Mouse (Mus musculus) ES-E14 (cell line): Measurements from ENCODE around the gene Scfd2. TPM values are rescaled to one million over a fixed set of nuclear protein-coding genes. Genes with fewer than 3 reads are reported as not detected.

ENCODE experiments used
- DNase-seq: peaks from one replicate; pipeline ENCODE4 v3.0.0-alpha.2; 2013; ENCODE audit warnings: low read depth, low spot score
- H3K27ac ChIP-seq: 2 replicates; pipeline ENCODE4 v1.5.1; 2012; ENCODE audit warnings: low read depth, mild to moderate bottlenecking, low read length, moderate library complexity, mixed read lengths; ENCODE audit not compliant: poor library complexity, insufficient read depth, severe bottlenecking
- H3K36me3 ChIP-seq: 2 replicates; pipeline ENCODE4 v1.6.1; 2012; ENCODE audit warnings: mild to moderate bottlenecking, low read length, moderate library complexity, mixed read lengths; ENCODE audit not compliant: control insufficient read depth, poor library complexity, insufficient read depth, severe bottlenecking
- H3K4me1 ChIP-seq, 2 experiments: fragments of 150-350 bp in 1 of 2; sonication (generic) in 1 of 2; 2 replicates each; pipeline ENCODE4 v1.6.1; 2012; ENCODE audit warnings: low read length in 2 of 2, mild to moderate bottlenecking in 1 of 2, mixed read lengths in 1 of 2; ENCODE audit not compliant: control insufficient read depth in 2 of 2, insufficient read depth in 2 of 2, poor library complexity in 1 of 2
- H3K4me3 ChIP-seq, 2 experiments: fragments of 150-350 bp in 1 of 2; sonication (generic) in 1 of 2; 2 replicates each; pipeline ENCODE4 v1.5.1; 2012; ENCODE audit warnings: low read length in 2 of 2, low read depth in 1 of 2, mild to moderate bottlenecking in 1 of 2, mixed read lengths in 1 of 2; ENCODE audit not compliant: insufficient read depth in 1 of 2, poor library complexity in 1 of 2, severe bottlenecking in 1 of 2
- H3K9ac ChIP-seq: 2 replicates; pipeline ENCODE4 v1.6.1; 2012; ENCODE audit warnings: low read depth, mild to moderate bottlenecking, low read length, mixed read lengths; ENCODE audit not compliant: poor library complexity, insufficient read depth, severe bottlenecking
- H3K9me3 ChIP-seq: fragments of 150-350 bp; sonication (generic); 2 replicates; pipeline ENCODE4 v1.6.1; 2012; ENCODE audit warnings: low read depth, mild to moderate bottlenecking, low read length; ENCODE audit not compliant: control insufficient read depth, insufficient read depth
- CHD2 ChIP-seq: IDR thresholded peaks from 2 replicates; pipeline ENCODE4 v1.6.1; 2014; ENCODE audit warnings: mild to moderate bottlenecking, low read depth, low read length, inconsistent platforms
- HCFC1 ChIP-seq: IDR thresholded peaks from 2 replicates; pipeline ENCODE4 v1.6.1; 2012; ENCODE audit warnings: low read length, inconsistent platforms, borderline replicate concordance; ENCODE audit not compliant: insufficient read depth
- MAFK ChIP-seq: IDR thresholded peaks from 2 replicates; pipeline ENCODE4 v1.6.1; 2014; ENCODE audit warnings: mild to moderate bottlenecking, low read depth, low read length, inconsistent platforms; ENCODE audit not compliant: insufficient read depth
- ZC3H11A ChIP-seq: IDR thresholded peaks from 2 replicates; pipeline ENCODE4 v1.6.1; 2012; ENCODE audit warnings: low read depth, mild to moderate bottlenecking, inconsistent platforms, low read length, borderline replicate concordance
- ZNF384 ChIP-seq: IDR thresholded peaks from 2 replicates; pipeline ENCODE4 v1.6.1; 2012; ENCODE audit warnings: low read depth, low read length, inconsistent platforms
- in situ Hi-C, 2 experiments: fragments of 600-800 bp; cut with MboI; formaldehyde crosslinking; loops; one replicate each; pipeline ENCODE4 v1.15.1; 2025; ENCODE audit warnings: low sequenced_read_pairs in 2 of 2, inconsistent platforms in 1 of 2; ENCODE audit not compliant: unreplicated experiment in 2 of 2
- total RNA-seq: library from RNA; depleted of rRNA; stranded (reverse); fragments of 300-350 nt; gene quantifications from 2 replicates; pipeline ENCODE4 v1.2.3, GENCODE M21; 2012

The Scfd2 gene
- total RNA-seq, 1 experiment = 25.8 TPM

GRCm38 (mm10) chr5:74273313-74273712, 258.2 kb downstream of the Scfd2 start:
- H3K9me3 ChIP-seq = no peaks in the 10 kb centered on the region
- no peak overlapping the region for H3K9ac ChIP-seq
- in situ Hi-C loops = no loop called here
- DNase-seq = no peak
- no peak overlapping the region for H3K27ac ChIP-seq
- H3K4me3 ChIP-seq = no peak overlapping the region
- TF ChIP-seq ZC3H11A (no peak), HCFC1 (no peak), MAFK (no peak), ZNF384 (no peak), CHD2 (no peak)
- no peaks in the 10 kb centered on the region for H3K4me1 ChIP-seq
- no peaks in the 10 kb centered on the region for H3K36me3 ChIP-seq

DNA sequence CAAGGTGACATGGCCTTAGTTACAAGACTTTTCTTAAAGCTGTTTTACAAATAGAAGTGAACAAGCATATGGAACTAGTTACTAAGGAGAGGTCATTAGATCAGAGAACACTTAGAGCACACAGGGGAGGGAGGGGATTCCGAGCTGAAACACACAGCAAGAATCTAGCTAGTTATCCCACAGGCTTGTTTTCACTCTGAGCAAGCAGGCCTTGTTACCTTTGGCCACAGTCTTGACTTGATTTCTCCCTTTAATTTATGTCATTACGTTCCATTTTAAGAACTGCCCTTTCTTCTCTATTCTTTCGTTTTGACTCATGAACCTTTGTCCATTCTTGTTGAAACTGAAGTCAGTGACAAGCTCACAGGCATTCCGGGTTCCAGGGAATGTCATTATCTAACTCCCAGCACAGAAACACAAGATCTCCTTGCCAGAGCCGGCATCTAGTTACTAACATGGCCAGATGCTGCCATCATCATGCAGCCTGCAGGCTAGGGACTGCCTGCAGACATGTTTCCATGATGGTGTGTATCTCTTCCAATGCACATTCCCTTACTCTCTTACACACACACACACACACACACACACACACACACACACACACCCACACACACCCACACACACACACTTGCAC, 263.7 kb downstream of the Scfd2 start:
- TF ChIP-seq MAFK = no peak
- TF ChIP-seq CHD2 = no peak
- no peak for TF ChIP-seq HCFC1
- TF ChIP-seq ZNF384 = no peak
- no peak for TF ChIP-seq ZC3H11A
- Histone ChIP-seq H3K9ac (no peak overlapping the region), H3K27ac (no peak overlapping the region), H3K9me3 (no peaks in the 10 kb centered on the region), H3K4me3 (no peak overlapping the region), H3K4me1 (peaks cover 0 to 6% of the 10 kb centered on the region in 2 experiments; a peak in 1 of 4 replicates), H3K36me3 (no peaks in the 10 kb centered on the region)
- no peak for DNase-seq
- in situ Hi-C loops = no loop called here

- no peak for DNase-seq
- H3K4me3 ChIP-seq = no peak overlapping the region
Observed at GRCm38 (mm10) chr5:74267196-74267595, 264.4 kb downstream of the Scfd2 start.

GRCm38 (mm10) chr5:74266476-74266819, 265.1 kb downstream of the Scfd2 start:
- TF ChIP-seq ZC3H11A = no peak
- no peak for TF ChIP-seq HCFC1
- TF ChIP-seq MAFK = no peak
- no peak for TF ChIP-seq CHD2
- TF ChIP-seq ZNF384 = no peak
- H3K4me1 ChIP-seq = peaks cover 0 to 6% of the 10 kb centered on the region in 2 experiments; a peak in 1 of 4 replicates
- H3K36me3 ChIP-seq = no peaks in the 10 kb centered on the region
- no peak overlapping the region for H3K27ac ChIP-seq
- in situ Hi-C loops = no loop called here
- no peaks in the 10 kb centered on the region for H3K9me3 ChIP-seq
- DNase-seq = no peak
- no peak overlapping the region for H3K4me3 ChIP-seq
- no peak overlapping the region for H3K9ac ChIP-seq

More at GRCm38 (mm10) chr5:74267196-74267595, 264.4 kb downstream of the Scfd2 start:
- Histone ChIP-seq H3K27ac (no peak overlapping the region), H3K9ac (no peak overlapping the region), H3K36me3 (no peaks in the 10 kb centered on the region), H3K9me3 (no peaks in the 10 kb centered on the region), H3K4me1 (peaks cover 0 to 6% of the 10 kb centered on the region in 2 experiments; a peak in 1 of 4 replicates)
- in situ Hi-C loops = no loop called here
- TF ChIP-seq ZC3H11A (no peak), CHD2 (no peak), HCFC1 (no peak), MAFK (no peak), ZNF384 (no peak)
